In genomic region chr7:113471653-113472052, GRCm38 (mm10) we compare ENCODE assay signal across 23 mouse cellular contexts. TPM values are rescaled to one million over a fixed set of nuclear protein-coding genes. Genes with fewer than 3 reads are reported as not detected.
DNase-seq lines count a peak whose midpoint lies in the region; ATAC-seq and TF ChIP-seq lines count a peak whose summit lies in the region.
"Had no signal": no experiment of that assay in that cellular context is flagged by ENCODE, and none has a peak within 500 bp of the region (broad histone marks: within the 10 kb centered on the region; RNA-seq: fewer than 3 reads in every experiment).

No protein-coding gene starts in this region.

- WGBS in intestine, embryonic 15.5 days = 39% methylated on average over 1 of the region's 1 CpGs
- 57% methylated on average over 1 of the region's 1 CpGs for WGBS in intestine, embryonic 16.5 days
- WGBS in intestine, postnatal 0 days = 29% methylated on average over 1 of the region's 1 CpGs
- 65% methylated on average over 1 of the region's 1 CpGs for WGBS in stomach, postnatal 0 days
- 86% methylated on average over 1 of the region's 1 CpGs for WGBS in embryonic facial prominence, embryonic 10.5 days

- no peaks in the 10 kb centered on the region for H3K9me3 ChIP-seq in intestine, embryonic 15.5 days
- no peaks in the 10 kb centered on the region for H3K9me3 ChIP-seq in intestine, embryonic 16.5 days (ENCODE audit: control insufficient read depth, low read length)
- no peaks in the 10 kb centered on the region for H3K9me3 ChIP-seq in intestine, postnatal 0 days (ENCODE audit: control insufficient read depth)
- H3K9me3 ChIP-seq in stomach, postnatal 0 days (ENCODE audit: control insufficient read depth, low read length) = no peaks in the 10 kb centered on the region
- H3K9me3 ChIP-seq in embryonic facial prominence, embryonic 10.5 days = no peaks in the 10 kb centered on the region
- H3K9me3 ChIP-seq: G1E had no signal

- no peak overlapping the region for H3K4me3 ChIP-seq in intestine, embryonic 15.5 days (replicated peaks)
- no peak overlapping the region for H3K4me3 ChIP-seq in intestine, embryonic 16.5 days (ENCODE audit: low read length)
- no peak overlapping the region for H3K4me3 ChIP-seq in intestine, postnatal 0 days (ENCODE audit: low read depth, low read length)
- H3K4me3 ChIP-seq in stomach, postnatal 0 days (ENCODE audit: low read depth, low read length) = no peak overlapping the region
- no peak overlapping the region for H3K4me3 ChIP-seq in embryonic facial prominence, embryonic 10.5 days

- H3K4me2 ChIP-seq in intestine, embryonic 15.5 days (replicated peaks) = no peak overlapping the region
- no peak overlapping the region for H3K4me2 ChIP-seq in intestine, embryonic 16.5 days (ENCODE audit: low read depth, low read length)
- no peak overlapping the region for H3K4me2 ChIP-seq in intestine, postnatal 0 days (replicated peaks; ENCODE audit: low read depth)
- H3K4me2 ChIP-seq in stomach, postnatal 0 days (replicated peaks; ENCODE audit: low read depth) = no peak overlapping the region

- no peak for TF ChIP-seq EP300 in stomach, postnatal 0 days (optimal IDR thresholded peaks at IDR 0.05)

- H3K4me1 ChIP-seq in intestine, embryonic 15.5 days (replicated peaks) = no peaks in the 10 kb centered on the region
- no peaks in the 10 kb centered on the region for H3K4me1 ChIP-seq in intestine, embryonic 16.5 days (ENCODE audit: control insufficient read depth, insufficient read depth, low read length)
- no peaks in the 10 kb centered on the region for H3K4me1 ChIP-seq in intestine, postnatal 0 days (replicated peaks; ENCODE audit: control insufficient read depth, insufficient read depth, low read length)
- H3K4me1 ChIP-seq in stomach, postnatal 0 days (replicated peaks; ENCODE audit: control insufficient read depth, insufficient read depth) = no peaks in the 10 kb centered on the region
- 0 out of 2 replicates have a peak, but pooled peaks cover 5% of the 10 kb centered on the region for H3K4me1 ChIP-seq in embryonic facial prominence, embryonic 10.5 days

- DNase-seq in stomach, postnatal 0 days (ENCODE audit: low spot score) = no peak
- DNase-seq in B cell, adult 2 months = no peak
- DNase-seq in adrenal gland, adult 18-20 months (ENCODE audit: low spot score in 2 of 2) = no peak
- DNase-seq in embryonic facial prominence, embryonic 10.5 days (ENCODE audit: low spot score) = no peak
- no peak for DNase-seq in layer of hippocampus, adult 18-20 months (ENCODE audit: low spot score in 2 of 2)
- DNase-seq: adrenal gland, adult 2 months; adrenal gland, adult 8-10 months; adrenal gland, postnatal 10 days; adrenal gland, postnatal 14 days; adrenal gland, postnatal 25 days; adrenal gland, postnatal 36 days; cerebellum, adult 11 months; cerebellum, adult 11-12 months; cerebellum, adult 18-20 months; cerebellum, adult 2 months had no signal

- H3K36me3 ChIP-seq in intestine, embryonic 15.5 days = no peaks in the 10 kb centered on the region
- no peaks in the 10 kb centered on the region for H3K36me3 ChIP-seq in intestine, embryonic 16.5 days (ENCODE audit: control insufficient read depth, insufficient read depth, low read length)
- no peaks in the 10 kb centered on the region for H3K36me3 ChIP-seq in intestine, postnatal 0 days (ENCODE audit: control insufficient read depth, insufficient read depth)
- no peaks in the 10 kb centered on the region for H3K36me3 ChIP-seq in stomach, postnatal 0 days (ENCODE audit: control insufficient read depth, insufficient read depth, low read length)
- no peaks in the 10 kb centered on the region for H3K36me3 ChIP-seq in embryonic facial prominence, embryonic 10.5 days (replicated peaks)
- H3K36me3 ChIP-seq: G1E had no signal

- ATAC-seq in intestine, embryonic 15.5 days = peak; percentile 51
- ATAC-seq in intestine, embryonic 16.5 days = peak; percentile 76
- peak; percentile 47; the same call in 1 of the 2 replicates for ATAC-seq in intestine, postnatal 0 days
- no peak for ATAC-seq in stomach, postnatal 0 days (ENCODE audit: low FRiP score, low TSS enrichment)
- ATAC-seq: activated CD4-positive, CD25-positive, alpha-beta regulatory T cell, adult 4 months; CD4-positive, CD25-positive, alpha-beta regulatory T cell, adult 4 months; Patski had no signal

- H3K27me3 ChIP-seq in intestine, embryonic 15.5 days (replicated peaks) = no peaks in the 10 kb centered on the region
- no peaks in the 10 kb centered on the region for H3K27me3 ChIP-seq in intestine, embryonic 16.5 days (replicated peaks; ENCODE audit: control insufficient read depth, insufficient read depth, low read length)
- no peaks in the 10 kb centered on the region for H3K27me3 ChIP-seq in intestine, postnatal 0 days (replicated peaks; ENCODE audit: control insufficient read depth, insufficient read depth, low read length)
- no peaks in the 10 kb centered on the region for H3K27me3 ChIP-seq in stomach, postnatal 0 days (ENCODE audit: control insufficient read depth, insufficient read depth, low read length)
- H3K27me3 ChIP-seq in embryonic facial prominence, embryonic 10.5 days (replicated peaks; ENCODE audit: low read depth, poor library complexity, severe bottlenecking) = no peaks in the 10 kb centered on the region
- H3K27me3 ChIP-seq: CH12.LX had no signal

- no peak overlapping the region for H3K27ac ChIP-seq in intestine, embryonic 15.5 days
- H3K27ac ChIP-seq in intestine, embryonic 16.5 days (ENCODE audit: low read length) = no peak overlapping the region
- no peak overlapping the region for H3K27ac ChIP-seq in intestine, postnatal 0 days (ENCODE audit: low read depth, low read length)
- no peak overlapping the region for H3K27ac ChIP-seq in stomach, postnatal 0 days (replicated peaks)
- H3K27ac ChIP-seq in embryonic facial prominence, embryonic 10.5 days (replicated peaks) = no peak overlapping the region

- TF ChIP-seq CTCF in intestine, postnatal 0 days (IDR thresholded peaks at IDR 0.05; ENCODE audit: low read depth) = peak; percentile 51
- TF ChIP-seq CTCF in stomach, postnatal 0 days (IDR thresholded peaks at IDR 0.05; ENCODE audit: low read depth) = peak; percentile 33

- no peak overlapping the region for H3K9ac ChIP-seq in intestine, embryonic 15.5 days
- H3K9ac ChIP-seq in intestine, embryonic 16.5 days (ENCODE audit: low read depth, low read length) = no peak overlapping the region
- no peak overlapping the region for H3K9ac ChIP-seq in intestine, postnatal 0 days (ENCODE audit: low read depth, low read length)
- H3K9ac ChIP-seq in stomach, postnatal 0 days (ENCODE audit: low read length) = no peak overlapping the region

RNA-seq across cellular contexts. Expression of gene Far1, which starts 42.0 kb away (rescaled TPM):
- 52.2 and 63.2 TPM in 2 replicates for polyA plus RNA-seq in intestine, embryonic 15.5 days (2015; fragmentation: Nextera tagmentation; extraction: Ambion mirVana)
- 42.0 and 44.1 TPM in 2 replicates for polyA plus RNA-seq in intestine, embryonic 16.5 days (2015; fragmentation: Nextera tagmentation; extraction: Ambion mirVana)
- 15.4 and 17.1 TPM in 2 replicates for polyA plus RNA-seq in intestine, postnatal 0 days (2015; fragmentation: Nextera tagmentation; extraction: Ambion mirVana)
- polyA plus RNA-seq in stomach, postnatal 0 days (2015; fragmentation: Nextera tagmentation; extraction: Ambion mirVana) = 76.8 and 77.9 TPM in 2 replicates
- total RNA-seq in adrenal gland, adult 18-20 months (2021) = 10 to 100 TPM; 41.3 to 47.6 TPM
- 76.0 and 79.5 TPM in 2 replicates for polyA plus RNA-seq in embryonic facial prominence, embryonic 10.5 days (2016; fragmentation: Nextera tagmentation; extraction: Ambion mirVana)
- 100 to 1,000 TPM; 105 to 109 TPM for total RNA-seq in layer of hippocampus, adult 18-20 months (2021)
